In the genomic region with DNA sequence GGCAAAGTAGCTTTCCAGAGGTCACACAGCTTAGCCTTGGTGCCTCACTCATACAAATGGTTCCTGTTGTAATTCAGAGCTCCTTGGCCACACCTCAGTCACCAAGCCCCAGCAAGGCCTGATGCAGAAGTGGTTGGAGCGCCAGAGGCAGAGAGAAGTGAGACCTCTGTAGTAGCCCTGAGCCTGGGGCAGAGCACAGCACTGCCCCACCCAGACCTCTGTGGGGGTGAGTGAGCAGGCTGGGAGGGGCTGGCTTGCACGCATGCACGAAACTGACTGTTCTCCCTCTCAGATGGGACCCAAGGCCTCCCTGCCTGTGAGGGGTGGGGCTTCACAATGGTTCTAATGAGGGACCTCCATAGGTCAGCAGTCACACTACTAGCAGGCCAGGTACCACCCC, we compare ENCODE assay signal across 9 mouse cellular contexts.
DNase-seq lines count a peak whose midpoint lies in the region; ATAC-seq and TF ChIP-seq lines count a peak whose summit lies in the region.
"Had no signal": no experiment of that assay in that cellular context is flagged by ENCODE, and none has a peak within 500 bp of the region (broad histone marks: within the 10 kb centered on the region; RNA-seq: fewer than 3 reads in every experiment).

No protein-coding gene starts in this region.

- peaks cover 99% of the 10 kb centered on the region for H3K4me1 ChIP-seq in hindbrain, embryonic 10.5 days (replicated peaks)
- H3K4me1 ChIP-seq in hindbrain, embryonic 14.5 days (replicated peaks; ENCODE audit: control insufficient read depth, insufficient read depth, low read length): peaks cover 44% of the 10 kb centered on the region
- H3K4me1 ChIP-seq in MEL (ENCODE audit: control insufficient read depth in 1 of 2, insufficient read depth in 2 of 2, low read length in 2 of 2): peaks cover 46 to 73% of the 10 kb centered on the region in 2 experiments
- peaks cover 84% of the 10 kb centered on the region for H3K4me1 ChIP-seq in intestine, embryonic 16.5 days (ENCODE audit: control insufficient read depth, insufficient read depth, low read length)
- peaks cover 46% of the 10 kb centered on the region for H3K4me1 ChIP-seq in midbrain, embryonic 15.5 days

- H3K4me3 ChIP-seq in hindbrain, embryonic 10.5 days: 0 out of 2 replicates have a peak overlapping the region, but pooled peaks have one; percentile 31
- H3K4me3 ChIP-seq in hindbrain, embryonic 14.5 days (replicated peaks; ENCODE audit: low read length): no peak overlapping the region
- H3K4me3 ChIP-seq in MEL (ENCODE audit: control insufficient read depth in 1 of 2, insufficient read depth in 1 of 2, low read depth in 2 of 2, low read length in 2 of 2): peak overlapping the region; percentile 36 to 43
- no peak overlapping the region for H3K4me3 ChIP-seq in intestine, embryonic 16.5 days (ENCODE audit: low read length)
- no peak overlapping the region for H3K4me3 ChIP-seq in midbrain, embryonic 15.5 days

- peak overlapping the region; percentile 89 for H3K27ac ChIP-seq in hindbrain, embryonic 10.5 days
- no peak overlapping the region for H3K27ac ChIP-seq in hindbrain, embryonic 14.5 days
- peak overlapping the region; percentile 90 for H3K27ac ChIP-seq in MEL (ENCODE audit: control insufficient read depth, low read depth, low read length)
- H3K27ac ChIP-seq in intestine, embryonic 16.5 days (ENCODE audit: low read length): peak overlapping the region; percentile 87
- 0 out of 2 replicates have a peak overlapping the region, but pooled peaks have one; percentile 17 for H3K27ac ChIP-seq in midbrain, embryonic 15.5 days

- H3K4me2 ChIP-seq in hindbrain, embryonic 14.5 days (replicated peaks): no peak overlapping the region
- H3K4me2 ChIP-seq in intestine, embryonic 16.5 days (ENCODE audit: low read depth, low read length): 0 out of 2 replicates have a peak overlapping the region, but pooled peaks have one; percentile 20
- no peak overlapping the region for H3K4me2 ChIP-seq in midbrain, embryonic 15.5 days

- WGBS in hindbrain, embryonic 10.5 days: 60% methylated on average over 3 of the region's 3 CpGs
- 61% methylated on average over 3 of the region's 3 CpGs for WGBS in hindbrain, embryonic 14.5 days
- 57% methylated on average over 3 of the region's 3 CpGs for WGBS in intestine, embryonic 16.5 days
- WGBS in midbrain, embryonic 15.5 days: 79% methylated on average over 3 of the region's 3 CpGs

- TF ChIP-seq RAD21 in MEL (IDR thresholded peaks at IDR 0.05; ENCODE audit: low read depth, low read length): no peak

- no peaks in the 10 kb centered on the region for H3K36me3 ChIP-seq in hindbrain, embryonic 10.5 days
- no peaks in the 10 kb centered on the region for H3K36me3 ChIP-seq in hindbrain, embryonic 14.5 days (replicated peaks; ENCODE audit: control insufficient read depth, insufficient read depth)
- H3K36me3 ChIP-seq in MEL (ENCODE audit: control insufficient read depth in 1 of 2, insufficient read depth in 2 of 2, low read length in 2 of 2): peaks cover 0 to 61% of the 10 kb centered on the region in 2 experiments; a peak in 2 of 4 replicates
- no peaks in the 10 kb centered on the region for H3K36me3 ChIP-seq in intestine, embryonic 16.5 days (ENCODE audit: control insufficient read depth, insufficient read depth, low read length)
- no peaks in the 10 kb centered on the region for H3K36me3 ChIP-seq in midbrain, embryonic 15.5 days (replicated peaks)

- no peaks in the 10 kb centered on the region for H3K27me3 ChIP-seq in hindbrain, embryonic 10.5 days (ENCODE audit: insufficient read depth, poor library complexity, severe bottlenecking)
- no peaks in the 10 kb centered on the region for H3K27me3 ChIP-seq in hindbrain, embryonic 14.5 days (ENCODE audit: control insufficient read depth, insufficient read depth, low read length)
- H3K27me3 ChIP-seq in MEL (ENCODE audit: control insufficient read depth in 1 of 2, insufficient read depth in 2 of 2, low read length in 2 of 2): no peaks in the 10 kb centered on the region
- no peaks in the 10 kb centered on the region for H3K27me3 ChIP-seq in intestine, embryonic 16.5 days (replicated peaks; ENCODE audit: control insufficient read depth, insufficient read depth, low read length)
- H3K27me3 ChIP-seq in midbrain, embryonic 15.5 days (replicated peaks): no peaks in the 10 kb centered on the region

- peak in 1 of 2 experiments; percentile 75; a peak in 2 of 4 replicates for TF ChIP-seq POLR2A in MEL (IDR thresholded peaks at IDR 0.05; ENCODE audit: control insufficient read depth in 1 of 2, insufficient read depth in 1 of 2, low read depth in 1 of 2, low read length in 2 of 2, poor library complexity in 1 of 2)

- TF ChIP-seq EP300 in MEL (IDR thresholded peaks at IDR 0.05; ENCODE audit: low read depth in 1 of 2, low read length in 2 of 2): no peak; a peak in 1 of 4 replicates

- no peak for TF ChIP-seq CTCF in MEL (IDR thresholded peaks at IDR 0.05 in 2 of 3, conservative IDR thresholded peaks at IDR 0.05 in 1 of 3; ENCODE audit: control insufficient read depth in 1 of 3, insufficient read depth in 1 of 3, low read depth in 2 of 3, low read length in 3 of 3, poor library complexity in 1 of 3, severe bottlenecking in 1 of 3)

- H3K9ac ChIP-seq in hindbrain, embryonic 14.5 days: no peak overlapping the region
- H3K9ac ChIP-seq in MEL (ENCODE audit: control insufficient read depth, low read depth, low read length, poor library complexity, severe bottlenecking): peak overlapping the region; percentile 60
- H3K9ac ChIP-seq in intestine, embryonic 16.5 days (ENCODE audit: low read depth, low read length): 0 out of 2 replicates have a peak overlapping the region, but pooled peaks have one; percentile 34
- no peak overlapping the region for H3K9ac ChIP-seq in midbrain, embryonic 15.5 days

- no peak for ATAC-seq in hindbrain, embryonic 14.5 days (ENCODE audit: low FRiP score)
- ATAC-seq in intestine, embryonic 16.5 days: peak; percentile 19
- no peak for ATAC-seq in midbrain, embryonic 15.5 days (replicated peaks)

- DNase-seq in hindbrain, embryonic 10.5 days (ENCODE audit: low spot score): no peak
- DNase-seq in hindbrain, embryonic 14.5 days (ENCODE audit: low spot score): no peak
- DNase-seq in MEL (ENCODE audit: low read depth, low spot score): peak; percentile 87
- no peak for DNase-seq in left cerebral cortex, adult 8-10 months (ENCODE audit: low spot score in 2 of 2)
- no peak for DNase-seq in adrenal gland, adult 8-10 months
- no peak for DNase-seq in cerebellum, adult 9-11 months
- DNase-seq: adrenal gland, postnatal 25 days had no signal

- H3K9me3 ChIP-seq in hindbrain, embryonic 10.5 days: no peaks in the 10 kb centered on the region
- H3K9me3 ChIP-seq in hindbrain, embryonic 14.5 days (ENCODE audit: control insufficient read depth, low read length): no peaks in the 10 kb centered on the region
- H3K9me3 ChIP-seq in MEL (replicated peaks; ENCODE audit: insufficient read depth, low read length): no peaks in the 10 kb centered on the region
- H3K9me3 ChIP-seq in intestine, embryonic 16.5 days (ENCODE audit: control insufficient read depth, low read length): no peaks in the 10 kb centered on the region
- H3K9me3 ChIP-seq in midbrain, embryonic 15.5 days: no peaks in the 10 kb centered on the region

- H3K79me2 ChIP-seq in MEL (ENCODE audit: control insufficient read depth, insufficient read depth, low read length, poor library complexity): no peaks in the 10 kb centered on the region; the same call in 1 of the 2 replicates

TF ChIP-seq in MEL, 35 proteins besides CTCF, POLR2A, EP300 and RAD21:
- no peak for TF ChIP-seq GABPA (IDR thresholded peaks at IDR 0.05; ENCODE audit: low read depth, low read length)
- TF ChIP-seq MAZ (IDR thresholded peaks at IDR 0.05; ENCODE audit: low read depth, low read length): peak; percentile 45; the same call in 1 of the 2 replicates
- TF ChIP-seq NRF1 (IDR thresholded peaks at IDR 0.05; ENCODE audit: insufficient read depth, low read depth, low read length, poor library complexity, severe bottlenecking): 0 out of 2 replicates have a peak, but pooled peaks have one; percentile 40
- 0 out of 2 replicates have a peak, but pooled peaks have one; percentile 50 for TF ChIP-seq ZKSCAN1 (IDR thresholded peaks at IDR 0.05; ENCODE audit: low read depth, low read length)
- no peak for TF ChIP-seq MEF2A (IDR thresholded peaks at IDR 0.05; ENCODE audit: extremely low read depth, insufficient replicate concordance, low read depth, low read length, poor library complexity, severe bottlenecking)
- TF ChIP-seq CHD1 (IDR thresholded peaks at IDR 0.05; ENCODE audit: low read depth, low read length): peak; percentile 10; the same call in 1 of the 2 replicates
- TF ChIP-seq ELF1 (IDR thresholded peaks at IDR 0.05; ENCODE audit: low read depth, low read length): no peak
- TF ChIP-seq MYC (IDR thresholded peaks at IDR 0.05; ENCODE audit: low read depth, low read length): peak; percentile 63; the same call in 1 of the 2 replicates
- TF ChIP-seq USF1 (IDR thresholded peaks at IDR 0.05; ENCODE audit: low read depth, low read length): no peak
- no peak for TF ChIP-seq HCFC1 (IDR thresholded peaks at IDR 0.05; ENCODE audit: low read depth, low read length)
- no peak for TF ChIP-seq BHLHE40 (IDR thresholded peaks at IDR 0.05; ENCODE audit: borderline replicate concordance, low read depth, low read length)
- TF ChIP-seq TAL1 (IDR thresholded peaks at IDR 0.05; ENCODE audit: low read length): no peak
- TF ChIP-seq ZNF384 (IDR thresholded peaks at IDR 0.05; ENCODE audit: low read depth, low read length): no peak
- TF ChIP-seq RCOR1 (IDR thresholded peaks at IDR 0.05; ENCODE audit: low read depth, low read length): no peak
- TF ChIP-seq ZMIZ1 (IDR thresholded peaks at IDR 0.05; ENCODE audit: low read depth, low read length): no peak
- TF ChIP-seq NELFE (IDR thresholded peaks at IDR 0.05; ENCODE audit: low read depth, low read length): peak; percentile 23; the same call in 1 of the 2 replicates
- peak; percentile 54; the same call in 1 of the 2 replicates for TF ChIP-seq TBP (IDR thresholded peaks at IDR 0.05; ENCODE audit: low read depth, low read length)
- TF ChIP-seq MXI1 (IDR thresholded peaks at IDR 0.05; ENCODE audit: low read depth, low read length): no peak; the same call in 1 of the 2 replicates
- 0 out of 2 replicates have a peak, but pooled peaks have one; percentile 15 for TF ChIP-seq UBTF (IDR thresholded peaks at IDR 0.05; ENCODE audit: borderline replicate concordance, insufficient read depth, low read depth, low read length)
- no peak for TF ChIP-seq TCF12 (IDR thresholded peaks at IDR 0.05; ENCODE audit: low read depth, low read length)

Comparison
In these comparisons a context has a peak if more than half of its experiments do, and no peak if none do; other contexts are left out.
1. H3K4me3 ChIP-seq: peak in hindbrain, embryonic 10.5 days (single experiment) and MEL (2 of 2); none in hindbrain, embryonic 14.5 days (single experiment), intestine, embryonic 16.5 days (single experiment) and midbrain, embryonic 15.5 days (single experiment).
2. H3K9ac ChIP-seq: peak in MEL (single experiment) and intestine, embryonic 16.5 days (single experiment); none in hindbrain, embryonic 14.5 days (single experiment) and midbrain, embryonic 15.5 days (single experiment).